Mouse (Mus musculus): Measurements from ENCODE around the gene Tmem51.

Tmem51 gene

DNA sequence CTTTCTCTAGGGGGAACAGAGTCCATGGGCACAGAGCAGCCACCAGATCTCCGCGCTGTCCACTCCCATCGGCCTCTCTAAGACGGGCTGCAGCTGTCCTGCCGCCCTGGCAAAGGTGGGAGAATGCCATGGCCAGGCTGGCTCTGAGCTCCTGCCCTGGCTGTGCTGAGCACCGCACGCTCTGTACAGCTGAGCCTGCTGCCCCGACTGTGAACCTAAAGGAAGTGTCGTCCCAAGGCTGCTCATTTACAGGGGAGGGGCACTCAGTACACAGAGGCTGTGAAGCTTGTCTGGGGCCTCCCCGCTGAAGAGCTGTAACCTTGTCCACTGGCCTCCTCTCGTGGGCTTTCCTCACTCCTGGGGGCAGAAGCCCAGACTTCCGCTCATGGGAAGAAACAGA lies 39.7 kb downstream of the Tmem51 start:
- peaks cover 47% of the 10 kb centered on the region for H3K4me1 ChIP-seq (replicated peaks; ENCODE audit: low read depth, low read length)

DNA sequence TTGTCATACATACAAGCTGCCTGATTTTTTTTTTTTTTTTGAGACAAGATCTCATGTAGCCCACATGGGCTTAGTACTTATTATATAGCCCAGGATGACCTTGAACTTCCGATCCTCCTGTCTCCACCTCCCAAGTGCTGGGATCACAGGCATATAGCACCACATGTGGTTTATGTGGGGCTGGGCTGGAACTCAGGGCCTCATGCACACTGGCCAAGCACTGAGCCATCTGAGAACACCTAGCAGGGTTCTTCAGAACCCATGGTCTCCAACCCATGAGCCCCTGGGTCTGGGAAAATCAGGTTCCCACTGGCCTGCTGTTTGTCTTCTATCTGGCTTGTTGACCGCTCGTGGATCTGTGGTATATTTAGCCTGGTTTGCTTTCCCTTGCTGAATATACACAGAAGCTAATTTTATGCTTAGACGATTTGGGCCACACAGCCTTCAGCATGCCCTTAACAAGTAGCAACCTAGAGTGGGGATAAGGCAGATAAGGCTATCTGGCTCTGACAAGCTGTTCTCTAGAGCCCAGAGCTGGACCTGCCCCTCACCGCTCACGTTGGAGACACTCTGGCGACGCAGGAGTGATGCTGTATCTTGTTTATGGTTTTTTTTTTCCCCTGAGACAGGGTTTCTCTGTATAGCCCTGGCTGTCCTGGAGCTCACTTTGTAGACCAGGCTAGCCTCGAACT lies 44.3 kb downstream of the Tmem51 start:
- Histone ChIP-seq H3K9me3 (ENCODE audit: low read length) (no peaks in the 10 kb centered on the region), H3K4me1 (replicated peaks; ENCODE audit: low read depth, low read length) (peaks cover 21% of the 10 kb centered on the region), H3K36me3 (ENCODE audit: insufficient read depth, low read length) (peaks cover 40% of the 10 kb centered on the region), H3K27me3 (ENCODE audit: insufficient read depth, low read length) (no peaks in the 10 kb centered on the region), H3K4me3 (replicated peaks; ENCODE audit: low read length) (no peak overlapping the region)
- TF ChIP-seq CTCF (conservative IDR thresholded peaks at IDR 0.05; ENCODE audit: low read length): no peak
- no peak for TF ChIP-seq POU5F1 (IDR thresholded peaks at IDR 0.05; ENCODE audit: borderline replicate concordance, low read length)
- TF ChIP-seq NANOG (IDR thresholded peaks at IDR 0.05; ENCODE audit: borderline replicate concordance, low read length): no peak

More for the DNA sequence above, 39.7 kb downstream of the Tmem51 start:
- no peak overlapping the region for H3K4me3 ChIP-seq (replicated peaks; ENCODE audit: low read length)
- H3K36me3 ChIP-seq (ENCODE audit: insufficient read depth, low read length): peaks cover 6% of the 10 kb centered on the region; the same call in 1 of the 2 replicates
- H3K9me3 ChIP-seq (ENCODE audit: low read length): no peaks in the 10 kb centered on the region
- no peaks in the 10 kb centered on the region for H3K27me3 ChIP-seq (ENCODE audit: insufficient read depth, low read length)
- TF ChIP-seq POU5F1 (IDR thresholded peaks at IDR 0.05; ENCODE audit: borderline replicate concordance, low read length): no peak

GRCm38 (mm10) chr4:142037897-142038296 lies 46.2 kb downstream of the Tmem51 start:
- no peaks in the 10 kb centered on the region for H3K27me3 ChIP-seq (ENCODE audit: insufficient read depth, low read length)
- peaks cover 40% of the 10 kb centered on the region for H3K36me3 ChIP-seq (ENCODE audit: insufficient read depth, low read length)
- 0 out of 2 replicates have a peak, but pooled peaks cover 12% of the 10 kb centered on the region for H3K4me1 ChIP-seq (replicated peaks; ENCODE audit: low read depth, low read length)
- TF ChIP-seq CTCF (conservative IDR thresholded peaks at IDR 0.05; ENCODE audit: low read length): no peak
- no peak for TF ChIP-seq POU5F1 (IDR thresholded peaks at IDR 0.05; ENCODE audit: borderline replicate concordance, low read length)
- TF ChIP-seq NANOG (IDR thresholded peaks at IDR 0.05; ENCODE audit: borderline replicate concordance, low read length): no peak
- H3K4me3 ChIP-seq (replicated peaks; ENCODE audit: low read length): no peak overlapping the region
- H3K9me3 ChIP-seq (ENCODE audit: low read length): no peaks in the 10 kb centered on the region

DNA sequence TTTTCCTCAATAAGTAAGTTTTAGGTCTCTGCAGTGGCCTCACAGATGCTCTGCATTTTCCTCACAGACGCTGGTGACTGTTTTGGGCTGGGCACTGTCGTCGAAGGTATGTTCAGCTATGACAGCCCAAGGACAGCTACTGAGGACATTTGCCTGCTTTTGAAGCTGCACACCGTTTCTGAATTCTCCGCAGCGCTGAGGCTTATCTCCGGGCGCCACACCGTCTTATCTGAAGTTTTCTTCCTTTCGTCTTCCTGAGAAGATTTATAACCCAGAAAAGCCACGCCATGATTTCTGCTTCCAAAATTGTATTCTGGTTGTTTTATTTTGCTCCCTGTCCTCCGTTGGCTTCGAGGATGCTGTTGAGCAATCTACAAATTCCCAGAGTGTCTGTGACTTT lies 55.6 kb downstream of the Tmem51 start:
- Histone ChIP-seq H3K9me3 (ENCODE audit: low read length) (no peaks in the 10 kb centered on the region), H3K27me3 (ENCODE audit: insufficient read depth, low read length) (no peaks in the 10 kb centered on the region), H3K4me3 (replicated peaks; ENCODE audit: low read length) (no peak overlapping the region), H3K36me3 (ENCODE audit: insufficient read depth, low read length) (peaks cover 23% of the 10 kb centered on the region), H3K4me1 (replicated peaks; ENCODE audit: low read depth, low read length) (peaks cover 19% of the 10 kb centered on the region)
- TF ChIP-seq NANOG (IDR thresholded peaks at IDR 0.05; ENCODE audit: borderline replicate concordance, low read length): no peak
- TF ChIP-seq CTCF (conservative IDR thresholded peaks at IDR 0.05; ENCODE audit: low read length): no peak
- TF ChIP-seq POU5F1 (IDR thresholded peaks at IDR 0.05; ENCODE audit: borderline replicate concordance, low read length): no peak

DNA sequence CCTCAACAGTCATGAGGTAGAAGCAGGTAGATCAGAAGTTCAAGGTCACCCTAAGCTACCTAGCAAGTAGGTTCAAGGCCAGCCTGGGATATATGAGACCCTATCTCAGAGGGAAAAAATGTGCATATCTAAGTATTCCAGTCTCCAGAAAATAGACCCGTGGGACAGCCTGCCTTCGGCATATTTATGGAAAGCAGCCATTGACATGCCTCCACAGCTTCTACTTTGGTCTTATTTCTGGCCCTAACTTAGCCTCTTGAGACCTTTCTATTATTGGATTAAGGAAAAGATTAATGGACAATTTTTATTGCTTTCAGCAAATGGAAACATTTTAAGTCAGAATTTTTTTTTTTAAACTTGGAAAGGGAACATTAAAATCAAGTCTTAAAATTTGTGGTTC lies 57.1 kb downstream of the Tmem51 start:
- H3K36me3 ChIP-seq (ENCODE audit: insufficient read depth, low read length): peaks cover 18% of the 10 kb centered on the region

DNA sequence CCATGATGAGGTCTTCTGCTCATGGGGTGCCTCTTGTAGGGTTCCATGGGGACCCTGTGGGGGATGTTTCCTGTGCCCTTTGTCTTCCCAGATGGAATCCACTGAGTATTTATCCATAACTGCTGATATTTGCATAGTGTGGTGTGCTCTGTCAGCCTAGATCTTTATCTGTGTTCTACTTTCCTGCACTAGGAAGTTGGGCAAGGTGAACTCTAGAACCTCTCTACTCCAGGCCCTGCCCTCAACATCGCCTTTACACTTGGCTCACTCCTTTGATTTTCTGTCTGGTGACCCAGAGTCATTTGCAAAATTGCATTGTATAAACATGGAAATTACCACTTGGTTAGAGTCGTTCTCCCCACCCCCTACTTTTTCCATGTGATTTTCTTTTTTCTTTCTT lies 59.6 kb downstream of the Tmem51 start:
- Histone ChIP-seq H3K27me3 (ENCODE audit: insufficient read depth, low read length) (no peaks in the 10 kb centered on the region), H3K4me1 (replicated peaks; ENCODE audit: low read depth, low read length) (peaks cover 28% of the 10 kb centered on the region), H3K36me3 (ENCODE audit: insufficient read depth, low read length) (no peaks in the 10 kb centered on the region), H3K9me3 (ENCODE audit: low read length) (no peaks in the 10 kb centered on the region), H3K4me3 (replicated peaks; ENCODE audit: low read length) (no peak overlapping the region)
- no peak for TF ChIP-seq NANOG (IDR thresholded peaks at IDR 0.05; ENCODE audit: borderline replicate concordance, low read length)
- TF ChIP-seq CTCF (conservative IDR thresholded peaks at IDR 0.05; ENCODE audit: low read length): no peak
- TF ChIP-seq POU5F1 (IDR thresholded peaks at IDR 0.05; ENCODE audit: borderline replicate concordance, low read length): no peak

More for the DNA sequence above, 57.1 kb downstream of the Tmem51 start:
- no peaks in the 10 kb centered on the region for H3K27me3 ChIP-seq (ENCODE audit: insufficient read depth, low read length)
- no peak overlapping the region for H3K4me3 ChIP-seq (replicated peaks; ENCODE audit: low read length)
- no peaks in the 10 kb centered on the region for H3K9me3 ChIP-seq (ENCODE audit: low read length)
- TF ChIP-seq NANOG (IDR thresholded peaks at IDR 0.05; ENCODE audit: borderline replicate concordance, low read length): no peak
- TF ChIP-seq CTCF (conservative IDR thresholded peaks at IDR 0.05; ENCODE audit: low read length): no peak
- peaks cover 28% of the 10 kb centered on the region for H3K4me1 ChIP-seq (replicated peaks; ENCODE audit: low read depth, low read length)

- H3K4me1 ChIP-seq (replicated peaks; ENCODE audit: low read depth, low read length): peaks cover 40% of the 10 kb centered on the region
- H3K27me3 ChIP-seq (ENCODE audit: insufficient read depth, low read length): peaks cover 9% of the 10 kb centered on the region
- no peaks in the 10 kb centered on the region for H3K36me3 ChIP-seq (ENCODE audit: insufficient read depth, low read length)
- no peaks in the 10 kb centered on the region for H3K9me3 ChIP-seq (ENCODE audit: low read length)
- H3K4me3 ChIP-seq (replicated peaks; ENCODE audit: low read length): no peak overlapping the region
- TF ChIP-seq CTCF (conservative IDR thresholded peaks at IDR 0.05; ENCODE audit: low read length) (no peak), POU5F1 (IDR thresholded peaks at IDR 0.05; ENCODE audit: borderline replicate concordance, low read length) (no peak)
Observed at GRCm38 (mm10) chr4:142023166-142023565, 60.9 kb downstream of the Tmem51 start.

GRCm38 (mm10) chr4:142017686-142018085 lies 66.4 kb downstream of the Tmem51 start:
- H3K9me3 ChIP-seq (ENCODE audit: low read length): no peaks in the 10 kb centered on the region
- no peaks in the 10 kb centered on the region for H3K36me3 ChIP-seq (ENCODE audit: insufficient read depth, low read length)
- H3K4me3 ChIP-seq (replicated peaks; ENCODE audit: low read length): no peak overlapping the region
- peaks cover 67% of the 10 kb centered on the region for H3K4me1 ChIP-seq (replicated peaks; ENCODE audit: low read depth, low read length)
- no peak for TF ChIP-seq NANOG (IDR thresholded peaks at IDR 0.05; ENCODE audit: borderline replicate concordance, low read length)
- TF ChIP-seq CTCF (conservative IDR thresholded peaks at IDR 0.05; ENCODE audit: low read length): no peak
- no peak for TF ChIP-seq POU5F1 (IDR thresholded peaks at IDR 0.05; ENCODE audit: borderline replicate concordance, low read length)
- peaks cover 58% of the 10 kb centered on the region for H3K27me3 ChIP-seq (ENCODE audit: insufficient read depth, low read length)
